Mouse (Mus musculus): ENCODE results near the gene Pcdh10. TPM values are rescaled to one million over a fixed set of nuclear protein-coding genes. Genes with fewer than 3 reads are reported as not detected.

The Pcdh10 gene
- polyA plus RNA-seq, 2 experiments, result 8.9 to 28.1 TPM

DNA sequence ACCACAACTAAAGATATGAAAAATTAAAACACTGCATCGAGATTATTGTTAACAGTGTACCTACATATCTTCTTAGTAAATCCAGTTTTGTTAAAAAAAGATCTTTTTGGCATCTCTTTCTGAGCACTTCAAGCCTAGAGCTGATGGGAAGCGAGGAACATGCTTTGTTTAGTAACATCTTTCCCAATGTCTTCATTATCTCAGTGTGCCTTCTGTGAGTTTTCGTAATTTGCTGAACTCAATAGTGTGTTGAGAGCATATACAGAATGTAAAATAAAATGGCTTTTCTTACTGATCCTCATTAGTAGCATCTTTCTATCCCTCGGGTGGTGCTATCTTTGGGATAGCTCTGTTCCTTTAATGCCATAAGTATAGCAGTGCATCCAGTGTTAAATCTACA, 18.9 kb downstream of the Pcdh10 start:
- 87% methylated on average over 4 of the region's 4 CpGs for WGBS
- no peak for ATAC-seq (ENCODE audit: low FRiP score, low read depth)
- no peaks in the 10 kb centered on the region for H3K27me3 ChIP-seq (ENCODE audit: control insufficient read depth, insufficient read depth, low read length)

DNA sequence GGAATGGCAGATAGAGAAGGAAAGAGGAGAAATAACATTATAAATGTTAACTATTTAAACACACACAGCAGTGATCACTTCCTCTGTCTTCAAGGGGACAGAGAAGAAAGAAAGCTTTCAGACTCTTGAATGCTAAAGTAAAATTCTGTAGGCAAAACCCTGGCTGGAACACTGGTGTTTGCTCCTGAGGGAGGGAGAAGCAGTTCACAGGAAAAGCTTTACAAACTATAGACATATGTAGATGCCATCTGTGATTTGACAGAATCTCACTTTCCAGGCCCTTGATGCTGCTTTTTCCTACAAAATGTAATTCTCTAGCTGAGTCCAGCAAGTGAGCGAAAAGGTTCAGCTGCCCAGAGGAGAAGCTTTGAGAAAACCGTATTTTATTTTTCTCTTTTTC, 25.0 kb downstream of the Pcdh10 start:
- no peak overlapping the region for H3K27ac ChIP-seq (replicated peaks; ENCODE audit: low read depth, low read length)
- H3K9me3 ChIP-seq (ENCODE audit: control insufficient read depth, low read length), result no peaks in the 10 kb centered on the region
- no peak overlapping the region for H3K4me2 ChIP-seq (replicated peaks; ENCODE audit: low read depth, low read length, severe bottlenecking)
- no peak overlapping the region for H3K4me3 ChIP-seq (replicated peaks; ENCODE audit: low read length)
- DNase-seq (ENCODE audit: low spot score) (no peak), ATAC-seq (ENCODE audit: low FRiP score, low read depth) (no peak)
- no peak overlapping the region for H3K9ac ChIP-seq (ENCODE audit: low read depth, low read length, severe bottlenecking)
- TF ChIP-seq POLR2A (IDR thresholded peaks at IDR 0.05; ENCODE audit: borderline replicate concordance, extremely low read depth, insufficient read depth, insufficient read length), result no peak
- no peaks in the 10 kb centered on the region for H3K36me3 ChIP-seq (ENCODE audit: control insufficient read depth, insufficient read depth, low read length)
- H3K4me1 ChIP-seq (ENCODE audit: control insufficient read depth, insufficient read depth, low read length), result no peaks in the 10 kb centered on the region
- H3K27me3 ChIP-seq (ENCODE audit: control insufficient read depth, insufficient read depth, low read length), result no peaks in the 10 kb centered on the region
- WGBS, result 90% methylated on average over 2 of the region's 2 CpGs

More for the DNA sequence above, 18.9 kb downstream of the Pcdh10 start:
- DNase-seq (ENCODE audit: low spot score), result no peak
- Histone ChIP-seq H3K27ac (replicated peaks; ENCODE audit: low read depth, low read length) (no peak overlapping the region), H3K9ac (ENCODE audit: low read depth, low read length, severe bottlenecking) (no peak overlapping the region), H3K4me3 (replicated peaks; ENCODE audit: low read length) (no peak overlapping the region), H3K36me3 (ENCODE audit: control insufficient read depth, insufficient read depth, low read length) (no peaks in the 10 kb centered on the region), H3K4me1 (ENCODE audit: control insufficient read depth, insufficient read depth, low read length) (no peaks in the 10 kb centered on the region), H3K9me3 (ENCODE audit: control insufficient read depth, low read length) (no peaks in the 10 kb centered on the region), H3K4me2 (replicated peaks; ENCODE audit: low read depth, low read length, severe bottlenecking) (no peak overlapping the region)
- TF ChIP-seq POLR2A (IDR thresholded peaks at IDR 0.05; ENCODE audit: borderline replicate concordance, extremely low read depth, insufficient read depth, insufficient read length), result no peak

DNA sequence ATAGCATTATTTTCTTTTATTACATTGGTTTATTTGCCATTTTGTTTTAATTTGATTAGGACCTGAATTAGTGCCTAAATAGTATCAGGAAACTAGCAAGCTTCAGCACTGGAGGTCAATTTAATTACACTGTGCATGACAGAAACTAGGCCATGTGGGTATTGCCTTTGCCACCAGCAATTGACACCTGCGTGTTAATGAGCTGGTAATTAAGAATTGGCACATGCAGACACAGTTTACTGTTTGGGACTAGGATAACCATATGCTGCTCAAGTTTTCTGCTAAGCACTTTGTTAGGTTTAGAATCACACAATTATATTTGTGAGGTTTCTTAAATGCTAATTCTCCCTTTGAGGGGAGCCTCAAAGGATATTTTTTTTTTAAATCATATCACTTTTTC, 53.5 kb downstream of the Pcdh10 start:
- no peak for DNase-seq (ENCODE audit: low spot score)
- no peak for ATAC-seq (ENCODE audit: low FRiP score, low read depth)
- WGBS, result 23% methylated on average over 1 of the region's 1 CpGs

DNA sequence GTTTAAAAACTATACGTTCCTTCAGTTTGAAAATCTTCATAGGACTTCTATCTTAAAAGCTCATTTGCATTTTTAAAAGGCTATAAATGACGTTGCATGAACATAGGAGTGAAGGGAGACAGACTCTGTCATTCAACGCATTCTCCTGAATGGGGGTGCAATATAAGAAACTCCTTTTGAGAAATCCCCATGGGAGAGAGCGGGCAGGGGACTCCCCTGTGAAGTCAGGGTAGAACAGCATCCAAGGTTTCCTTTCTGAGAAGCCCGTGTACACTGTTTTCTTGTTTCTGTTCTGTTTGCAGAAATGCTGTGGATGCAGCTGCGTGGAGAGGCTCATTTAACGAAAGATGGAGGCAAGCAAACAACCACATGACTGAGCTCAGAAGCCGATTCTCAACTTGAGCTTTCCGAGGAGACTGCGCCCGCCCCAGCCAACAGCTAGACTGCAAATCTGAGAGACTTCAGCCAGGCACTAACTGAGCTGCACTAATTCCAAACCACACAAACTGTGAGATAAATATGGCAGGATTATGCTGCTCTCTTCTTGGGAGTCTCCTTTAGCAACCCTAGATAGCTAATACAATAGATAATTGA, 54.1 kb downstream of the Pcdh10 start:
- ATAC-seq (ENCODE audit: low FRiP score, low read depth), result no peak
- no peak for DNase-seq (ENCODE audit: low spot score)

More for the DNA sequence above, 53.5 kb downstream of the Pcdh10 start:
- TF ChIP-seq POLR2A (IDR thresholded peaks at IDR 0.05; ENCODE audit: borderline replicate concordance, extremely low read depth, insufficient read depth, insufficient read length), result no peak
- no peak overlapping the region for H3K4me2 ChIP-seq (replicated peaks; ENCODE audit: low read depth, low read length, severe bottlenecking)
- no peaks in the 10 kb centered on the region for H3K27me3 ChIP-seq (ENCODE audit: control insufficient read depth, insufficient read depth, low read length)
- H3K4me3 ChIP-seq (replicated peaks; ENCODE audit: low read length), result no peak overlapping the region
- no peak overlapping the region for H3K9ac ChIP-seq (ENCODE audit: low read depth, low read length, severe bottlenecking)
- H3K27ac ChIP-seq (replicated peaks; ENCODE audit: low read depth, low read length), result no peak overlapping the region
- no peaks in the 10 kb centered on the region for H3K9me3 ChIP-seq (ENCODE audit: control insufficient read depth, low read length)
- no peaks in the 10 kb centered on the region for H3K36me3 ChIP-seq (ENCODE audit: control insufficient read depth, insufficient read depth, low read length)
- H3K4me1 ChIP-seq (ENCODE audit: control insufficient read depth, insufficient read depth, low read length), result no peaks in the 10 kb centered on the region

More for the DNA sequence above, 54.1 kb downstream of the Pcdh10 start:
- no peaks in the 10 kb centered on the region for H3K27me3 ChIP-seq (ENCODE audit: control insufficient read depth, insufficient read depth, low read length)
- H3K4me3 ChIP-seq (replicated peaks; ENCODE audit: low read length), result 0 out of 2 replicates have a peak overlapping the region, but pooled peaks have one; percentile 7
- H3K9me3 ChIP-seq (ENCODE audit: control insufficient read depth, low read length), result no peaks in the 10 kb centered on the region
- no peak overlapping the region for H3K27ac ChIP-seq (replicated peaks; ENCODE audit: low read depth, low read length)
- no peaks in the 10 kb centered on the region for H3K36me3 ChIP-seq (ENCODE audit: control insufficient read depth, insufficient read depth, low read length)
- no peak for TF ChIP-seq POLR2A (IDR thresholded peaks at IDR 0.05; ENCODE audit: borderline replicate concordance, extremely low read depth, insufficient read depth, insufficient read length)
- no peaks in the 10 kb centered on the region for H3K4me1 ChIP-seq (ENCODE audit: control insufficient read depth, insufficient read depth, low read length)
- H3K4me2 ChIP-seq (replicated peaks; ENCODE audit: low read depth, low read length, severe bottlenecking), result peak overlapping the region; percentile 29; the same call in 1 of the 2 replicates
- no peak overlapping the region for H3K9ac ChIP-seq (ENCODE audit: low read depth, low read length, severe bottlenecking)
- 40% methylated on average over 11 of the region's 11 CpGs for WGBS
